Mouse (Mus musculus) forebrain, embryonic 15.5 days (tissue): ENCODE results near the gene Ccdc65. TPM values are rescaled to one million over a fixed set of nuclear protein-coding genes. Genes with fewer than 3 reads are reported as not detected.

Experiments
- ATAC-seq: fragments of 200-750 bp; cut with Nextera tagmentation; replicated peaks from 2 replicates; pipeline ENCODE4 v1.8.0; 2017; ENCODE audit warnings: mild to moderate bottlenecking, moderate TSS enrichment, moderate library complexity
- H3K27ac ChIP-seq: fragments of 300-500 bp; sonication (generic); replicated peaks from 2 replicates; pipeline ENCODE4 v1.5.1; 2015; ENCODE audit warnings: mild to moderate bottlenecking, inconsistent platforms
- H3K27me3 ChIP-seq: fragments of 300-500 bp; sonication (generic); 2 replicates; pipeline ENCODE4 v1.6.1; 2015; ENCODE audit warnings: inconsistent platforms
- H3K36me3 ChIP-seq: fragments of 300-500 bp; sonication (generic); 2 replicates; pipeline ENCODE4 v1.6.1; 2015; ENCODE audit warnings: mild to moderate bottlenecking, inconsistent platforms
- H3K4me1 ChIP-seq: fragments of 300-500 bp; sonication (generic); 2 replicates; pipeline ENCODE4 v1.6.1; 2015; ENCODE audit warnings: inconsistent platforms
- H3K4me2 ChIP-seq: fragments of 300-500 bp; sonication (generic); replicated peaks from 2 replicates; pipeline ENCODE4 v1.6.1; 2015; ENCODE audit warnings: mild to moderate bottlenecking, inconsistent platforms
- H3K4me3 ChIP-seq: fragments of 300-500 bp; sonication (generic); 2 replicates; pipeline ENCODE4 v1.5.1; 2015; ENCODE audit warnings: mild to moderate bottlenecking, inconsistent platforms
- H3K9ac ChIP-seq: fragments of 300-500 bp; sonication (generic); replicated peaks from 2 replicates; pipeline ENCODE4 v1.6.1; 2015; ENCODE audit warnings: mild to moderate bottlenecking, inconsistent platforms
- H3K9me3 ChIP-seq: fragments of 300-500 bp; sonication (generic); 2 replicates; pipeline ENCODE4 v1.6.1; 2016; ENCODE audit warnings: inconsistent platforms
- WGBS: fragments of 180-500 bp; shearing (Covaris S2); methylation state at CpG from one replicate; pipeline ENCODE4 v1.1.7; 2015; ENCODE audit warnings: mixed read lengths; 5-methylcytosine and 5-hydroxymethylcytosine counted together
- polyA plus RNA-seq: library from polyadenylated mRNA; unstranded; fragments of >200 nt; fragmentation: Nextera tagmentation; extraction: Ambion mirVana; gene quantifications from 2 replicates; pipeline ENCODE4 v1.2.1, GENCODE M21; 2015

The Ccdc65 gene
- polyA plus RNA-seq, result 2.3 and 4.3 TPM in 2 replicates

GRCm38 (mm10) chr15:98707766-98708372 is at the start of gene Ccdc65:
Gene Ccdc65, plus strand, starts transcription at chr15:98708207.
- H3K27ac ChIP-seq, result no peak within 1 kb of the TSS
- H3K4me1 ChIP-seq, result no peaks in the 10 kb centered on the region
- H3K9me3 ChIP-seq, result no peaks in the 10 kb centered on the region
- H3K9ac ChIP-seq, result 0 out of 2 replicates have a peak within 1 kb of the TSS, but pooled peaks have one; percentile 28
- 18% methylated on average over 16 of the region's 16 CpGs for WGBS
- H3K27me3 ChIP-seq, result peaks cover 11% of the 10 kb centered on the region; the same call in 1 of the 2 replicates
- no peaks in the 10 kb centered on the region for H3K36me3 ChIP-seq
- H3K4me2 ChIP-seq, result peak within 1 kb of the TSS; percentile 45
- H3K4me3 ChIP-seq, result peak within 1 kb of the TSS; percentile 41
- no peak for ATAC-seq

- H3K9me3 ChIP-seq, result no peaks in the 10 kb centered on the region
- peak overlapping the region; percentile 71 for H3K4me3 ChIP-seq
- no peaks in the 10 kb centered on the region for H3K27me3 ChIP-seq
- peak overlapping the region; percentile 88 for H3K27ac ChIP-seq
- peak; percentile 6 for ATAC-seq
- peaks cover 12% of the 10 kb centered on the region for H3K36me3 ChIP-seq
- H3K9ac ChIP-seq, result peak overlapping the region; percentile 93
- peaks cover 14% of the 10 kb centered on the region for H3K4me1 ChIP-seq
- under 1% methylated on average over 14 of the region's 14 CpGs for WGBS
- H3K4me2 ChIP-seq, result peak overlapping the region; percentile 74
Measured at GRCm38 (mm10) chr15:98662198-98662566, 45.8 kb upstream of the Ccdc65 start.

GRCm38 (mm10) chr15:98662567-98663545 is 45.2 kb upstream of the Ccdc65 start, which contains the start of gene Ddx23:
Gene Ddx23, minus strand, starts transcription at chr15:98662894.
- H3K27me3 ChIP-seq, result no peaks in the 10 kb centered on the region
- ATAC-seq, result peak; percentile 97
- H3K27ac ChIP-seq, result peak within 1 kb of the TSS; percentile 88
- 4% methylated on average over 48 of the region's 48 CpGs for WGBS
- peak within 1 kb of the TSS; percentile 93 for H3K9ac ChIP-seq
- H3K9me3 ChIP-seq, result no peaks in the 10 kb centered on the region
- peak within 1 kb of the TSS; percentile 74 for H3K4me2 ChIP-seq
- H3K4me3 ChIP-seq, result peak within 1 kb of the TSS; percentile 71
- peaks cover 14% of the 10 kb centered on the region for H3K4me1 ChIP-seq
- H3K36me3 ChIP-seq, result peaks cover 6% of the 10 kb centered on the region

GRCm38 (mm10) chr15:98664042-98664907 is 43.7 kb upstream of the Ccdc65 start:
- H3K27ac ChIP-seq, result no peak overlapping the region
- no peaks in the 10 kb centered on the region for H3K27me3 ChIP-seq
- no peak for ATAC-seq
- H3K9ac ChIP-seq, result no peak overlapping the region
- H3K36me3 ChIP-seq, result no peaks in the 10 kb centered on the region; the same call in 1 of the 2 replicates
- H3K4me2 ChIP-seq, result no peak overlapping the region
- WGBS, result 82% methylated on average over 11 of the region's 11 CpGs
- no peak overlapping the region for H3K4me3 ChIP-seq
- no peaks in the 10 kb centered on the region for H3K9me3 ChIP-seq
- peaks cover 14% of the 10 kb centered on the region for H3K4me1 ChIP-seq

GRCm38 (mm10) chr15:98672592-98672991 is 35.4 kb upstream of the Ccdc65 start:
- H3K9ac ChIP-seq, result no peak overlapping the region
- no peak overlapping the region for H3K4me3 ChIP-seq
- no peak overlapping the region for H3K4me2 ChIP-seq
- no peaks in the 10 kb centered on the region for H3K9me3 ChIP-seq
- 81% methylated on average over 4 of the region's 4 CpGs for WGBS
- no peak overlapping the region for H3K27ac ChIP-seq
- ATAC-seq, result no peak
- H3K27me3 ChIP-seq, result no peaks in the 10 kb centered on the region
- no peaks in the 10 kb centered on the region; the same call in 1 of the 2 replicates for H3K36me3 ChIP-seq
- H3K4me1 ChIP-seq, result peaks cover 36% of the 10 kb centered on the region

GRCm38 (mm10) chr15:98673732-98674131 is 34.3 kb upstream of the Ccdc65 start:
- peak overlapping the region; percentile 51; the same call in 1 of the 2 replicates for H3K4me3 ChIP-seq
- H3K9ac ChIP-seq, result no peak overlapping the region
- no peaks in the 10 kb centered on the region for H3K27me3 ChIP-seq
- H3K27ac ChIP-seq, result peak overlapping the region; percentile 54
- H3K9me3 ChIP-seq, result no peaks in the 10 kb centered on the region
- H3K36me3 ChIP-seq, result no peaks in the 10 kb centered on the region; the same call in 1 of the 2 replicates
- peaks cover 38% of the 10 kb centered on the region for H3K4me1 ChIP-seq
- H3K4me2 ChIP-seq, result peak overlapping the region; percentile 99
- 79% methylated on average over 7 of the region's 7 CpGs for WGBS
- no peak for ATAC-seq

- Histone ChIP-seq H3K27me3 (no peaks in the 10 kb centered on the region), H3K4me2 (peak overlapping the region; percentile 99), H3K9me3 (no peaks in the 10 kb centered on the region), H3K4me3 (peak overlapping the region; percentile 51), H3K36me3 (no peaks in the 10 kb centered on the region; the same call in 1 of the 2 replicates), H3K4me1 (peaks cover 38% of the 10 kb centered on the region), H3K9ac (peak overlapping the region; percentile 50), H3K27ac (peak overlapping the region; percentile 55)
- WGBS, result 12% methylated on average over 7 of the region's 7 CpGs
- peak; percentile 50 for ATAC-seq
Measured at GRCm38 (mm10) chr15:98674284-98674993, 33.6 kb upstream of the Ccdc65 start.

- Histone ChIP-seq H3K9ac (peak overlapping the region; percentile 50), H3K27me3 (no peaks in the 10 kb centered on the region), H3K27ac (peak overlapping the region; percentile 55), H3K4me2 (peak overlapping the region; percentile 99), H3K9me3 (no peaks in the 10 kb centered on the region), H3K4me1 (peaks cover 38% of the 10 kb centered on the region), H3K4me3 (peak overlapping the region; percentile 51), H3K36me3 (no peaks in the 10 kb centered on the region; the same call in 1 of the 2 replicates)
- no peak for ATAC-seq
- WGBS, result 21% methylated on average over 11 of the region's 11 CpGs
Measured at GRCm38 (mm10) chr15:98674994-98675545, 32.9 kb upstream of the Ccdc65 start.

GRCm38 (mm10) chr15:98675634-98676250 is 32.3 kb upstream of the Ccdc65 start:
- peak overlapping the region; percentile 51 for H3K4me3 ChIP-seq
- H3K36me3 ChIP-seq, result no peaks in the 10 kb centered on the region
- H3K27ac ChIP-seq, result peak overlapping the region; percentile 55
- H3K27me3 ChIP-seq, result no peaks in the 10 kb centered on the region
- peak overlapping the region; percentile 50 for H3K9ac ChIP-seq
- H3K9me3 ChIP-seq, result no peaks in the 10 kb centered on the region
- WGBS, result 3% methylated on average over 14 of the region's 14 CpGs
- peaks cover 38% of the 10 kb centered on the region for H3K4me1 ChIP-seq
- ATAC-seq, result no peak
- H3K4me2 ChIP-seq, result peak overlapping the region; percentile 99

- H3K9me3 ChIP-seq, result no peaks in the 10 kb centered on the region
- H3K9ac ChIP-seq, result peak overlapping the region; percentile 50
- H3K4me2 ChIP-seq, result peak overlapping the region; percentile 99
- H3K27ac ChIP-seq, result no peak overlapping the region
- no peaks in the 10 kb centered on the region for H3K27me3 ChIP-seq
- peaks cover 38% of the 10 kb centered on the region for H3K4me1 ChIP-seq
- H3K4me3 ChIP-seq, result peak overlapping the region; percentile 51
- H3K36me3 ChIP-seq, result no peaks in the 10 kb centered on the region
- ATAC-seq, result no peak
- WGBS, result 3% methylated on average over 9 of the region's 9 CpGs
Measured at GRCm38 (mm10) chr15:98676471-98676870, 31.5 kb upstream of the Ccdc65 start.
